ENCODE assay signal across 8 mouse cellular contexts in genomic region chr9:21798345-21799009, GRCm38 (mm10). TPM values are rescaled to one million over a fixed set of nuclear protein-coding genes. Genes with fewer than 3 reads are reported as not detected.
DNase-seq lines count a peak whose midpoint lies in the region; ATAC-seq and TF ChIP-seq lines count a peak whose summit lies in the region.

Kank2 (minus strand) TSS chr9:21798744.

- TF ChIP-seq CTCF in E14TG2a.4 (conservative IDR thresholded peaks at IDR 0.05; ENCODE audit: low read length), result no peak
- TF ChIP-seq CTCF in heart, postnatal 0 days (IDR thresholded peaks at IDR 0.05; ENCODE audit: low read depth), result no peak
- no peak for TF ChIP-seq CTCF in lung, adult 2 months (IDR thresholded peaks at IDR 0.05; ENCODE audit: insufficient read depth, low read length)

- DNase-seq in c-Kit-positive CD71-negative TER-119-negative erythroid progenitor cells, embryonic 14.5 days (ENCODE audit: low read depth), result peak; percentile 35
- DNase-seq in heart, postnatal 0 days (ENCODE audit: low spot score), result peak; percentile 73
- DNase-seq in kidney, postnatal 4 days, result peak; percentile 96
- peak; percentile 96 for DNase-seq in lung, adult 2 months
- DNase-seq in thymus, postnatal 0 days (ENCODE audit: low spot score), result peak; percentile 76

- peak within 1 kb of the TSS; percentile 72 for H3K9ac ChIP-seq in forebrain, embryonic 12.5 days
- H3K9ac ChIP-seq in heart, postnatal 0 days (replicated peaks; ENCODE audit: low read depth, low read length), result peak within 1 kb of the TSS; percentile 93
- peak within 1 kb of the TSS; percentile 62 for H3K9ac ChIP-seq in neural tube, embryonic 15.5 days (replicated peaks)

- H3K27ac ChIP-seq in forebrain, embryonic 12.5 days, result peak within 1 kb of the TSS; percentile 75
- H3K27ac ChIP-seq in heart, postnatal 0 days (ENCODE audit: low read depth), result peak within 1 kb of the TSS; percentile 94
- peak within 1 kb of the TSS; percentile 77 for H3K27ac ChIP-seq in neural tube, embryonic 15.5 days (replicated peaks)

- peak; percentile 87 for ATAC-seq in forebrain, embryonic 12.5 days (ENCODE audit: low FRiP score)
- peak; percentile 86 for ATAC-seq in heart, postnatal 0 days (ENCODE audit: insufficient read depth, low read depth)
- peak; percentile 75 for ATAC-seq in neural tube, embryonic 15.5 days (ENCODE audit: low FRiP score)

- peak; percentile 81; the same call in 1 of the 2 replicates for TF ChIP-seq POLR2A in lung, adult 2 months (IDR thresholded peaks at IDR 0.05; ENCODE audit: borderline replicate concordance, extremely low read depth, low read depth, low read length)

- H3K36me3 ChIP-seq in E14TG2a.4 (ENCODE audit: insufficient read depth, low read length), result peaks cover 82% of the 10 kb centered on the region
- peaks cover 12% of the 10 kb centered on the region for H3K36me3 ChIP-seq in forebrain, embryonic 12.5 days (replicated peaks)
- H3K36me3 ChIP-seq in heart, postnatal 0 days (replicated peaks; ENCODE audit: control insufficient read depth, insufficient read depth, low read length), result peaks cover 21% of the 10 kb centered on the region
- no peaks in the 10 kb centered on the region for H3K36me3 ChIP-seq in neural tube, embryonic 15.5 days

- H3K4me1 ChIP-seq in E14TG2a.4 (replicated peaks; ENCODE audit: low read depth, low read length), result peaks cover 88% of the 10 kb centered on the region
- H3K4me1 ChIP-seq in forebrain, embryonic 12.5 days, result peaks cover 22% of the 10 kb centered on the region
- peaks cover 19% of the 10 kb centered on the region for H3K4me1 ChIP-seq in heart, postnatal 0 days (ENCODE audit: control insufficient read depth, insufficient read depth)
- peaks cover 12% of the 10 kb centered on the region for H3K4me1 ChIP-seq in lung, adult 2 months (ENCODE audit: control insufficient read depth, insufficient read depth, low read length)
- H3K4me1 ChIP-seq in neural tube, embryonic 15.5 days, result peaks cover 18% of the 10 kb centered on the region

- peak within 1 kb of the TSS; percentile 97 for H3K4me3 ChIP-seq in E14TG2a.4 (replicated peaks; ENCODE audit: low read length)
- H3K4me3 ChIP-seq in forebrain, embryonic 12.5 days (replicated peaks), result peak within 1 kb of the TSS; percentile 74
- peak within 1 kb of the TSS; percentile 87 for H3K4me3 ChIP-seq in heart, postnatal 0 days (ENCODE audit: low read depth, low read length)
- peak within 1 kb of the TSS; percentile 62 for H3K4me3 ChIP-seq in lung, adult 2 months (replicated peaks; ENCODE audit: extremely low read depth, low read depth, low read length)
- H3K4me3 ChIP-seq in neural tube, embryonic 15.5 days (replicated peaks), result peak within 1 kb of the TSS; percentile 72

- peak within 1 kb of the TSS; percentile 88 for H3K4me2 ChIP-seq in forebrain, embryonic 12.5 days
- H3K4me2 ChIP-seq in heart, postnatal 0 days (ENCODE audit: low read depth, low read length), result peak within 1 kb of the TSS; percentile 66
- H3K4me2 ChIP-seq in neural tube, embryonic 15.5 days, result peak within 1 kb of the TSS; percentile 93

- peak; percentile 89; the same call in 1 of the 2 replicates for TF ChIP-seq EP300 in heart, postnatal 0 days (IDR thresholded peaks at IDR 0.05; ENCODE audit: low read depth)

- WGBS in forebrain, embryonic 12.5 days, result under 1% methylated on average over 51 of the region's 52 CpGs
- WGBS in heart, postnatal 0 days, result under 1% methylated on average over 43 of the region's 52 CpGs
- WGBS in lung, adult 2 months, result 0% methylated on average over 52 of the region's 52 CpGs
- WGBS in neural tube, embryonic 15.5 days, result under 1% methylated on average over 47 of the region's 52 CpGs

- no peaks in the 10 kb centered on the region for H3K27me3 ChIP-seq in E14TG2a.4 (ENCODE audit: insufficient read depth, low read length)
- H3K27me3 ChIP-seq in forebrain, embryonic 12.5 days, result peaks cover 3% of the 10 kb centered on the region; the same call in 1 of the 2 replicates
- H3K27me3 ChIP-seq in heart, postnatal 0 days (ENCODE audit: control insufficient read depth, insufficient read depth, low read length), result no peaks in the 10 kb centered on the region
- H3K27me3 ChIP-seq in neural tube, embryonic 15.5 days (replicated peaks), result 0 out of 2 replicates have a peak, but pooled peaks cover 5% of the 10 kb centered on the region

- H3K9me3 ChIP-seq in E14TG2a.4 (ENCODE audit: low read length), result no peaks in the 10 kb centered on the region
- H3K9me3 ChIP-seq in forebrain, embryonic 12.5 days, result no peaks in the 10 kb centered on the region
- no peaks in the 10 kb centered on the region for H3K9me3 ChIP-seq in heart, postnatal 0 days (replicated peaks; ENCODE audit: control insufficient read depth, low read length)
- no peaks in the 10 kb centered on the region for H3K9me3 ChIP-seq in neural tube, embryonic 15.5 days (replicated peaks)

RNA-seq across cellular contexts. Expression of gene Kank2, which starts in this region (rescaled TPM):
- polyA plus RNA-seq in forebrain, embryonic 12.5 days (2016; fragmentation: Nextera tagmentation; extraction: Ambion mirVana), result 6.1 and 6.2 TPM in 2 replicates
- total RNA-seq in heart, postnatal 0 days (2014; rRNA removed; ENCODE audit: low replicate concordance), result 78.5 and 92.4 TPM in 2 replicates
- polyA plus RNA-seq in heart, postnatal 0 days (2015; fragmentation: Nextera tagmentation; extraction: Ambion mirVana), result 10.3 and 10.9 TPM in 2 replicates
- polyA plus RNA-seq in lung, adult 2 months (2012; rRNA removed), result 108 and 127 TPM in 2 replicates
- 4.9 and 7.4 TPM in 2 replicates for polyA plus RNA-seq in neural tube, embryonic 15.5 days (2015; fragmentation: Nextera tagmentation; extraction: Ambion mirVana)
- 1.8 and 2.0 TPM in 2 replicates for polyA plus RNA-seq in thymus, postnatal 0 days (2015; fragmentation: Nextera tagmentation; extraction: Ambion mirVana)

Comparison
In these comparisons a context has a peak if more than half of its experiments do, and no peak if none do; other contexts are left out.
1. Peak in every context shown above with its lines: DNase-seq, ATAC-seq, H3K4me3 ChIP-seq and H3K27ac ChIP-seq.
2. DNase-seq: peak in every context shown above with its lines; median percentile 96 in kidney, postnatal 4 days; 96 in lung, adult 2 months; 76 in thymus, postnatal 0 days; 73 in heart, postnatal 0 days; 35 in c-Kit-positive CD71-negative TER-119-negative erythroid progenitor cells, embryonic 14.5 days.